Mouse (Mus musculus) heart, embryonic 12.5 days (tissue): ENCODE measurements at regions not wholly inside any gene's neighbourhood (a gene's known extent, or its start where the extent isn't known, plus 50 kb on each side); places are given as distances from the start of the nearest gene placed in this dataset.

Experiments
- ATAC-seq: fragments of 200-750 bp; cut with Nextera tagmentation; 2 replicates; pipeline ENCODE4 v1.8.0; 2017; ENCODE audit warnings: moderate TSS enrichment, moderate library complexity; ENCODE audit not compliant: insufficient number of reproducible peaks, low FRiP score
- H3K27ac ChIP-seq: fragments of 300-500 bp; sonication (generic); 2 replicates; pipeline ENCODE4 v1.5.1; 2016; ENCODE audit warnings: mild to moderate bottlenecking, moderate library complexity; ENCODE audit not compliant: poor library complexity, severe bottlenecking
- H3K27me3 ChIP-seq: fragments of 300-500 bp; sonication (generic); replicated peaks from 2 replicates; pipeline ENCODE4 v1.6.1; 2016; ENCODE audit warnings: mild to moderate bottlenecking, moderate library complexity
- H3K36me3 ChIP-seq: fragments of 300-500 bp; sonication (generic); 2 replicates; pipeline ENCODE4 v1.6.1; 2016; ENCODE audit warnings: mild to moderate bottlenecking, moderate library complexity
- H3K4me1 ChIP-seq: fragments of 300-500 bp; sonication (generic); replicated peaks from 2 replicates; pipeline ENCODE4 v1.6.1; 2016; ENCODE audit warnings: mild to moderate bottlenecking
- H3K4me2 ChIP-seq: fragments of 300-500 bp; sonication (generic); 2 replicates; pipeline ENCODE4 v1.6.1; 2016; ENCODE audit warnings: mild to moderate bottlenecking, moderate library complexity
- H3K4me3 ChIP-seq: fragments of 300-500 bp; sonication (generic); 2 replicates; pipeline ENCODE4 v1.5.1; 2016; ENCODE audit warnings: mild to moderate bottlenecking
- H3K9ac ChIP-seq: fragments of 300-500 bp; sonication (generic); 2 replicates; pipeline ENCODE4 v1.6.1; 2016; ENCODE audit warnings: mild to moderate bottlenecking, moderate library complexity
- H3K9me3 ChIP-seq: fragments of 300-500 bp; sonication (generic); replicated peaks from 2 replicates; pipeline ENCODE4 v1.6.1; 2016; ENCODE audit warnings: mild to moderate bottlenecking, moderate library complexity
- WGBS: fragments of 180-500 bp; shearing (Covaris S2); methylation state at CpG from one replicate; pipeline ENCODE4 v1.1.7; 2016; 5-methylcytosine and 5-hydroxymethylcytosine counted together

- 91% methylated on average over 8 of the region's 8 CpGs for WGBS
Measured at GRCm38 (mm10) chr8:47615061-47615460, 60.3 kb downstream of the Ing2 start.

GRCm38 (mm10) chr8:47611773-47612433 is 63.5 kb downstream of the Ing2 start:
- H3K4me3 ChIP-seq = no peak overlapping the region

More at GRCm38 (mm10) chr8:47615061-47615460, 60.3 kb downstream of the Ing2 start:
- no peak overlapping the region for H3K9ac ChIP-seq
- no peak for ATAC-seq
- H3K27me3 ChIP-seq = no peaks in the 10 kb centered on the region
- no peak overlapping the region for H3K4me3 ChIP-seq
- no peak overlapping the region for H3K27ac ChIP-seq
- H3K9me3 ChIP-seq = 0 out of 2 replicates have a peak, but pooled peaks cover 2% of the 10 kb centered on the region
- no peak overlapping the region for H3K4me2 ChIP-seq
- no peaks in the 10 kb centered on the region for H3K36me3 ChIP-seq
- H3K4me1 ChIP-seq = no peaks in the 10 kb centered on the region

GRCm38 (mm10) chr8:47609969-47610368 is 65.4 kb downstream of the Ing2 start:
- H3K9ac ChIP-seq = no peak overlapping the region
- H3K4me2 ChIP-seq = no peak overlapping the region
- no peak for ATAC-seq
- WGBS = 71% methylated on average over 5 of the region's 5 CpGs
- no peaks in the 10 kb centered on the region for H3K27me3 ChIP-seq
- H3K4me3 ChIP-seq = no peak overlapping the region
- H3K4me1 ChIP-seq = peaks cover 2% of the 10 kb centered on the region; the same call in 1 of the 2 replicates
- H3K9me3 ChIP-seq = no peaks in the 10 kb centered on the region
- H3K36me3 ChIP-seq = no peaks in the 10 kb centered on the region
- H3K27ac ChIP-seq = no peak overlapping the region

More at GRCm38 (mm10) chr8:47611773-47612433, 63.5 kb downstream of the Ing2 start:
- no peak overlapping the region for H3K4me2 ChIP-seq
- 84% methylated on average over 11 of the region's 11 CpGs for WGBS
- H3K9ac ChIP-seq = no peak overlapping the region
- no peaks in the 10 kb centered on the region for H3K27me3 ChIP-seq
- H3K4me1 ChIP-seq = no peaks in the 10 kb centered on the region
- ATAC-seq = no peak
- H3K9me3 ChIP-seq = no peaks in the 10 kb centered on the region
- no peak overlapping the region for H3K27ac ChIP-seq
- no peaks in the 10 kb centered on the region for H3K36me3 ChIP-seq

DNA sequence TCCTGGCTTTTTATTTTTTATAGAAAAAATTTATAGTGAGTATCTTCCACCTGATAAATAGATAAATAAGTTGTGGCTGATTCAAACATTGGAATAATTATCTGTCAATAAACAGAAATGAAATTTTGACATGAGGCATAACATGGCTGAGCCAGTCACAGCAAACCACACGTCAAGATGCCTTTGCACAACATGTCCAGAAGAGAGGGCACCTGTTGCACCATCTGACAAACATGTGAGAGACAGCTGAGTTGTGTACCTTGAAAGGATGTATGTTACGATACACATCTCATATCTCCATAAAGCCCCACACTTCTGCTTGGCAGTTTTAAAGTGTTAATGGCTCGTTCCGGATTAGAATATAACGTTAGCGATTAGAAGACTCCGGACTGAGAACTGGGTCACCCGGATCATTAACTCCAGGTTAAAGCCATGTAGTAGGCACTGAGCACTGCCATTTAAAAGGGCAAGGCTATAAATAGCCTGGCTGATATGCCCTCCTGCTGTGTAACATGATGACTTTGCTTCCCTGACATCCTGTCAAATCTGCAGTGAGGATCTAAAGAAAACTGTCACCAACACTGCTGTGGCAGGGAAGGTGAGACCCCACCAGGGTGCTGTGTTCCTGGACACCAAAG is 70.9 kb downstream of the Rwdd4a start:
- no peaks in the 10 kb centered on the region for H3K36me3 ChIP-seq
- no peak overlapping the region for H3K4me3 ChIP-seq
- H3K27me3 ChIP-seq = no peaks in the 10 kb centered on the region
- H3K9me3 ChIP-seq = no peaks in the 10 kb centered on the region
- peaks cover 10% of the 10 kb centered on the region; the same call in 1 of the 2 replicates for H3K4me1 ChIP-seq
- ATAC-seq = no peak
- WGBS = 68% methylated on average over 8 of the region's 8 CpGs
- no peak overlapping the region for H3K9ac ChIP-seq
- H3K27ac ChIP-seq = no peak overlapping the region
- 0 out of 2 replicates have a peak overlapping the region, but pooled peaks have one; percentile 13 for H3K4me2 ChIP-seq
